Mouse (Mus musculus): Measurements from ENCODE around the gene Hist1h2bc.

The Hist1h2bc gene

GRCm38 (mm10) chr13:23738677-23739068 lies 54.7 kb downstream of the Hist1h2bc start, which contains the start of gene Hist1h1c:
Hist1h1c (plus strand) TSS chr13:23738808.
- DNase-seq: peak; percentile 93

GRCm38 (mm10) chr13:23739069-23739921 lies 55.3 kb downstream of the Hist1h2bc start:
- peak; percentile 96 for DNase-seq

GRCm38 (mm10) chr13:23739922-23740252 lies 55.9 kb downstream of the Hist1h2bc start:
- DNase-seq: no peak

- DNase-seq: no peak
These were observed 56.3 kb downstream of the Hist1h2bc start for GRCm38 (mm10) chr13:23740256-23740840.

DNA sequence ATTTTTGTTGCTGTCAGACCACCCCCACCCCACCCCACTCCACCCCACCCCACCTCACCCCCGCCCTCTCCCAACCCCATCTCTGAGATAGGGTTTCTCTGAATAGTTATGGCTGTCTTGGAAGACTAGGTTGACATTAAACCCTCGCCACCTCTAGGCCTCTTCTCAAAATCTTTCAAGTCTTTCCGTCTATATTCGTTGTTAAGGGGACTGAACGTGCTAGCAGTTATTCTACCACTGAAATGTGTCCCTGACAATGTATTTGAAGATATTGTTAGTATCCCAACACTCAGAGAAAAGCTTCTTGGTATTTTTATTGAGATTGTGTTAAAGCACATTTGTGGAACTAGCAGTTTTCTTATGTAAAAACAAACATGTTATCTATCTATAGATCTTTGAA lies 56.9 kb downstream of the Hist1h2bc start:
- no peak for DNase-seq

GRCm38 (mm10) chr13:23742007-23742406 lies 58.0 kb downstream of the Hist1h2bc start:
- DNase-seq: no peak

Measured in kidney, postnatal 14 days (tissue).